Mouse (Mus musculus) testis, adult 2 months (tissue): Measurements from ENCODE around the gene Ttc28. TPM values are rescaled to one million over a fixed set of nuclear protein-coding genes. Genes with fewer than 3 reads are reported as not detected.

Source experiments
- H3K27ac ChIP-seq: fragments of 200-500 bp; 2 replicates; pipeline ENCODE4 v1.5.1; 2012; ENCODE audit warnings: low read depth, low read length; ENCODE audit not compliant: control insufficient read depth, insufficient read depth
- H3K27me3 ChIP-seq: fragments of 200-500 bp; 2 replicates; pipeline ENCODE4 v1.6.1; 2012; ENCODE audit warnings: mild to moderate bottlenecking, low read length, moderate library complexity; ENCODE audit not compliant: control insufficient read depth, insufficient read depth
- H3K36me3 ChIP-seq: fragments of 200-500 bp; 2 replicates; pipeline ENCODE4 v1.6.1; 2012; ENCODE audit warnings: mild to moderate bottlenecking, low read length; ENCODE audit not compliant: control insufficient read depth, insufficient read depth
- H3K4me1 ChIP-seq: fragments of 200-500 bp; 2 replicates; pipeline ENCODE4 v1.6.1; 2012; ENCODE audit warnings: low read length; ENCODE audit not compliant: control insufficient read depth, insufficient read depth
- H3K4me3 ChIP-seq: fragments of 200-500 bp; 2 replicates; pipeline ENCODE4 v1.5.1; 2012; ENCODE audit warnings: low read depth, mild to moderate bottlenecking, low read length, moderate library complexity, mixed read lengths; ENCODE audit not compliant: control insufficient read depth
- CTCF ChIP-seq: fragments of 200-500 bp; IDR thresholded peaks from 2 replicates; pipeline ENCODE4 v1.5.1; 2012; ENCODE audit warnings: low read depth, mild to moderate bottlenecking, inconsistent platforms, low read length, moderate library complexity; ENCODE audit not compliant: control insufficient read depth, insufficient read depth, insufficient replicate concordance
- POLR2A ChIP-seq: fragments of 200-500 bp; IDR thresholded peaks from 2 replicates; pipeline ENCODE4 v1.6.1; 2012; ENCODE audit warnings: low read depth, mild to moderate bottlenecking, inconsistent platforms, low read length, moderate library complexity; ENCODE audit not compliant: control insufficient read depth
- polyA plus RNA-seq: library from polyadenylated mRNA; depleted of rRNA; stranded (reverse); fragments of >200 nt; gene quantifications from 2 replicates; pipeline ENCODE4 v1.2.3, GENCODE M21; 2012

Ttc28 gene
- polyA plus RNA-seq, 1 experiment: 4.6 TPM

GRCm38 (mm10) chr5:110998298-110998697, 118.7 kb downstream of the Ttc28 start:
- H3K27me3 ChIP-seq: no peaks in the 10 kb centered on the region
- no peak overlapping the region for H3K4me3 ChIP-seq
- no peak for TF ChIP-seq CTCF
- no peak for TF ChIP-seq POLR2A
- H3K36me3 ChIP-seq: no peaks in the 10 kb centered on the region
- H3K27ac ChIP-seq: no peak overlapping the region
- H3K4me1 ChIP-seq: no peaks in the 10 kb centered on the region

- TF ChIP-seq CTCF: no peak
- no peak for TF ChIP-seq POLR2A
- Histone ChIP-seq H3K36me3 (no peaks in the 10 kb centered on the region), H3K27ac (no peak overlapping the region), H3K4me3 (no peak overlapping the region), H3K27me3 (no peaks in the 10 kb centered on the region), H3K4me1 (no peaks in the 10 kb centered on the region)
Measured at GRCm38 (mm10) chr5:111000953-111001352, 121.3 kb downstream of the Ttc28 start.

GRCm38 (mm10) chr5:111003220-111003619, 123.6 kb downstream of the Ttc28 start:
- no peak overlapping the region for H3K4me3 ChIP-seq
- TF ChIP-seq CTCF (no peak), POLR2A (no peak)
- no peak overlapping the region for H3K27ac ChIP-seq
- no peaks in the 10 kb centered on the region for H3K4me1 ChIP-seq
- no peaks in the 10 kb centered on the region for H3K36me3 ChIP-seq
- H3K27me3 ChIP-seq: no peaks in the 10 kb centered on the region

GRCm38 (mm10) chr5:111003750-111004149, 124.1 kb downstream of the Ttc28 start:
- Histone ChIP-seq H3K27me3 (no peaks in the 10 kb centered on the region), H3K4me1 (no peaks in the 10 kb centered on the region), H3K4me3 (no peak overlapping the region), H3K27ac (no peak overlapping the region), H3K36me3 (no peaks in the 10 kb centered on the region)
- TF ChIP-seq CTCF (no peak), POLR2A (no peak)

- Histone ChIP-seq H3K36me3 (no peaks in the 10 kb centered on the region), H3K4me3 (no peak overlapping the region), H3K4me1 (peaks cover 2% of the 10 kb centered on the region; the same call in 1 of the 2 replicates), H3K27me3 (no peaks in the 10 kb centered on the region), H3K27ac (no peak overlapping the region)
- no peak for TF ChIP-seq CTCF
- TF ChIP-seq POLR2A: no peak
Measured at GRCm38 (mm10) chr5:111006272-111007135, 126.9 kb downstream of the Ttc28 start.

GRCm38 (mm10) chr5:111007136-111007500, 127.5 kb downstream of the Ttc28 start:
- Histone ChIP-seq H3K27ac (no peak overlapping the region), H3K4me3 (no peak overlapping the region), H3K27me3 (no peaks in the 10 kb centered on the region), H3K4me1 (peaks cover 2% of the 10 kb centered on the region; the same call in 1 of the 2 replicates), H3K36me3 (no peaks in the 10 kb centered on the region)
- no peak for TF ChIP-seq CTCF
- TF ChIP-seq POLR2A: no peak

GRCm38 (mm10) chr5:111007900-111008299, 128.3 kb downstream of the Ttc28 start:
- Histone ChIP-seq H3K36me3 (no peaks in the 10 kb centered on the region), H3K4me1 (peaks cover 2% of the 10 kb centered on the region; the same call in 1 of the 2 replicates), H3K27me3 (no peaks in the 10 kb centered on the region), H3K4me3 (no peak overlapping the region), H3K27ac (no peak overlapping the region)
- TF ChIP-seq POLR2A (no peak), CTCF (no peak)

- no peak overlapping the region for H3K4me3 ChIP-seq
- peaks cover 2% of the 10 kb centered on the region; the same call in 1 of the 2 replicates for H3K4me1 ChIP-seq
- H3K27me3 ChIP-seq: no peaks in the 10 kb centered on the region
- no peaks in the 10 kb centered on the region for H3K36me3 ChIP-seq
- no peak for TF ChIP-seq CTCF
- no peak for TF ChIP-seq POLR2A
- H3K27ac ChIP-seq: no peak overlapping the region
Measured at GRCm38 (mm10) chr5:111008431-111008830, 128.8 kb downstream of the Ttc28 start.
